Mouse (Mus musculus): ENCODE results near the gene Tma16.

- TF ChIP-seq CTCF (IDR thresholded peaks at IDR 0.05; ENCODE audit: borderline replicate concordance, extremely low read depth, insufficient read depth, insufficient read length) (no peak), POLR2A (IDR thresholded peaks at IDR 0.05; ENCODE audit: borderline replicate concordance, extremely low read depth, insufficient read depth, insufficient read length, poor library complexity, severe bottlenecking) (no peak)
Observed at GRCm38 (mm10) chr8:66433577-66433976, 52.8 kb downstream of the Tma16 start.
